Mouse (Mus musculus): ENCODE measurements around the gene Olfr476.
"Not testable (repeated sequence)": the region's sequence is repeated elsewhere in the genome, so short reads cannot be mapped to it uniquely, and the experiment has no call there.

Gene Olfr476

DNA sequence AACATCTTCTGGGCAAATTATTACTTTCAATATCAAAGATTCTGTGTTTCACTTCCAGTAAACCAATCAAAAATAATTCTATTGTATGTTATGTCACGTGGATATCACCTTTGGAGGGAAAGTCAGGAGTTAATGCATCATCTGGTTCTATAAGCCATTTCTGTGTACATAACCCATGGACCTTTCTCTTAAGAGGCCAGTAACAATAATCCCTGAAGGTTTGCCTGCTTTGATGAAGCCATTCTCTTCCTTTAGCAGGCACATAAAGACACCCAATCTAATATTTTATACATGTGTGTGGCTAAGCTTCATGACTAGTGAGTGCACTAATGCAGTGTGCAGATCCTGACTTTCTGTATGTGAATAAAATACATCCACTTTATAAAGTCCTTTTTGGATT lies at the start of gene Olfr476:
Gene Olfr476 (plus strand): TSS at position 301 of the 400 bp plus-strand sequence.
- DNase-seq, result no peak

DNA sequence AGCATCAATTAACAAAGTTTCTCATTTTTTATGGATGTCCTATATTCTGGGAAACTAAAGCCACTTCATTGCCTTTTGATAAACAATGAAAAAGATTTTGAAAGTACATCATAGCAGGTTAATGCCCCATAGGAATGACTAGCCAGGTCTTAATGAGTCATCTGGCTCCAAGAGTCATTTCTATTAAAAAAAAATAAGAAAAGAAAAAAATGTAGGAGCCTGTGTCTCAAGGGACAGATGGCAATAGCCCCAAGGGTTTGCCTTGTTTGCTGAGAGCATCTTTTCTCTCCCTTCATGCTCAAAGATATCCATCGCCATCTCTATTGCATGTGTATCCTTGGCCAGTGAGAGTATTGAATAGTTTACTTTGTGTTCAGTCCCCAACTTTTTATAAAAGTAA lies 34.5 kb upstream of the Olfr476 start, which contains the start of gene Olfr473:
Gene Olfr473 (plus strand): TSS at position 301 of the 400 bp plus-strand sequence.
- DNase-seq, result no peak

DNA sequence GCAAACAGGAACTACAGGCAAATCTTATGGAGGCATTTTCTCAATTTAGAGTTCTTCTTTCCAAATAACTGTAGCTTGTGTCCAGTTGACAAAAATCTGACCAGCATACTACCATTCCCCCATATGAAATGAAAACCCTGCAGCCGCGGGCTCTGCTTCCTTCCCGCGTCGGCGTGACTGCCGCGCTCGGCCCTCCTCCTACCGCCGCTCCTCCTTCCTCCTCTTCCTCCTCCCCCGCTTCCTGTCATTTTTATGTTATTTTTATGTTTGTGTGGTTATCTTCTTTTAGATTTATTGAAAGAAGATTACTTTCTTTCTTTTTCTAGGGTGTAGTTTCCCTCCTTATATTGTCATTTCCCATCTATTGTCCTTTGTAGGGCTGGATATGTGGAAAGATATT lies 12.1 kb upstream of the Olfr476 start:
- DNase-seq, result not testable (repeated sequence)

DNA sequence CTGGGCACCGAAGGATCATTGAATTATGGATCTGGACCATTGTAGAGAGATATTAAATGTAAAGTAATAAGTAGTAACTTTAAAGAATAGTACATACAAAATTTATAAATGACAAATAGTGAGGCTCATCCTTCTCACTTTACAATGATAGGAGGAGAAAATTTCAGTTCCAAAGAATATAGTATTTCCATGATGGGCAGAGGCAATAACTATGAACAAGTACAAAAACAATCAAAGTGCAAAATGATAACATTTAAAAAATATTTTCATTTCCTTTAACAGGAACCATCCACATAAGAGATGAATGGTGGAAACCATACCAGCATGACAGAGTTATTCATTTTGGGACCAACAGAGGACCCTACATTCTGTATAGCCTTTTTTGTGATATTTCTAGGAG lies 10.3 kb upstream of the Olfr476 start, which contains the start of gene Olfr474:
Gene Olfr474 (plus strand): TSS at position 301 of the 400 bp plus-strand sequence.
- DNase-seq, result no peak

DNA sequence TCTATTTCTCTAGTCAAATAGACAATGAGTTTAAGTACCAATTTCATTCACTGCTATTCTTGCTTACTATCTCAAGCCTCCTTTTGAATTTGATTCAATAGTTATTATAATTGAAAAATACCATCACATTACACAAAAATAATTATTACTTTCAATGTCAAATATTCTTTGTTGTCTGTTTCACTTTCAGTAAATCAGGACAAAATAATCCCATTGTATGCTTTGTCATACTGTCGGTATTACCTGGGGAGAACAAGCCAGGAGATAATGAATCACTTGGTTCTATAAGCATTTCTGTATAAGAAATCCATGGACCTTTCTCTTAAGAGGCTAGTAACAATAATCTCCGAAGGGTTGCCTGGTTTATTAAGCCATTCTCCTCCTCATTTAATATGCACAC lies 21.8 kb downstream of the Olfr476 start, which contains the start of gene Olfr477:
Gene Olfr477 (plus strand): TSS at position 301 of the 400 bp plus-strand sequence.
- no peak for DNase-seq

DNA sequence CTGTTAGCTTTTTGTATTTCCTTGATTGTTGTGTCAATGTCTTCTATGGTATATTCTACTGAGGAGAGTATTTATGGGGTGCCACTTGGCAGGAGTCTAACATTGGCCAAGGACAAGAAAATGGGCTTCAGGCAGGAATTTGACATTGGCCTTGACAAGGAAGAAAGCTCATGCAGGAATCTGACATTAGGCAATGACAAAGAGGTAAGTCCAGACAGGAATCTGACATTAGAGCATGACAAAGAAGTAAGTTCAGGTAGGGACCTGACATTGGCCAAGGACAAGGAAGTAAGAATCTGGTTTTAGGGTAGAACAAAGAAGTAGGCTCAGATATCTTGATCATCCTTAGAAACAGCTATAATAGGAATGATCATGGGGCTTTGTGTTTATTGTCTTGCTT lies 49.7 kb downstream of the Olfr476 start:
- not testable (repeated sequence) for DNase-seq
